Mouse (Mus musculus) lung, postnatal 0 days (tissue): ENCODE results near the gene Gng2.

Experiments used
- CTCF ChIP-seq: IDR thresholded peaks from 2 replicates; pipeline ENCODE4 v1.5.1; 2016; ENCODE audit warnings: antibody characterized with exemption, mild to moderate bottlenecking
- EP300 ChIP-seq: IDR thresholded peaks from 2 replicates; pipeline ENCODE4 v1.6.1; 2016; ENCODE audit warnings: antibody characterized with exemption, mild to moderate bottlenecking, control low read depth

- TF ChIP-seq CTCF: no peak
- TF ChIP-seq EP300: no peak
Observed at GRCm38 (mm10) chr14:19995943-19996342, 18.5 kb upstream of the Gng2 start.
